In the genomic region with DNA sequence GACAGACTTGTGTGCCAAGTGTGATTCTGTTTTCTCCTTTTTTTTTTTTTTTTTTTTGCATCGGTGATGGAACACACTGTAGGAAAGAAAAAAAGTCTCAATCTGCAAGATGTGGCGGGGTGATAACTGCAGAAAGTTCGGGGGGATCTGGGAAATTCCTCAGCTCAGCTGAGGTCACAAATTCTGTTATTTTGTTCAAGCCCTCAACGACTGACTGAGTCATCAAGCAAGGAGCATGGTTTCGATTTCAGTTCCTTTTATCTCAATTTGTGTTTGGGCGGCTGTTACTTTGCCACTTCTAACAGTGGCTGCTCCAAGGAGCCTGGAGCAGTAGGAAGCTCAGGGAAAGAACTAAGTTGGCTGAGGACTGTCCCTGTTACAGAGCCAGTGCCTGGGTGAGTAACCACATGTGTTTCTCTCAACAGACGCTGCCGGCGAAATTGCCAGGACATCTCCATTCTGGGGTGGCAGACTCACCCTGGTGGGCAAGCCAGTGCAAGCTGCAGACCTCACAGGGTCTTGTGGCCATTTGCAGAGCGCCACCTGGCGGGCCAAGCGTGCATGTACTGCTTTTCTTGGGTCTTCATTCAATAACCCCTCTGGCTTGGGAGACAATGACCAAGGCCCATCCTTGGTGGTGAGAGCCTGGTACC, we compare ENCODE assay signal across 8 mouse cellular contexts. TPM values are rescaled to one million over a fixed set of nuclear protein-coding genes. Genes with fewer than 3 reads are reported as not detected.
A peak's percentile ranks its signal among the peaks of the same experiment; 100 is the strongest.
DNase-seq lines count a peak whose midpoint lies in the region; ATAC-seq lines count a peak whose summit lies in the region.

No protein-coding gene starts in this region.

- H3K9me3 ChIP-seq in hindbrain, embryonic 13.5 days = no peaks in the 10 kb centered on the region

- peaks cover 7% of the 10 kb centered on the region for H3K4me1 ChIP-seq in hindbrain, embryonic 13.5 days (replicated peaks)

- WGBS in hindbrain, embryonic 13.5 days = 21% methylated on average over 12 of the region's 12 CpGs

- H3K9ac ChIP-seq in hindbrain, embryonic 13.5 days = no peak overlapping the region

- DNase-seq in R1 (ENCODE audit: low read depth, low spot score) = peak; percentile 84
- peak; percentile 91 for DNase-seq in cerebellum, postnatal 14 days
- peak; percentile 55 to 73 for DNase-seq in frontal cortex, postnatal 14 days (ENCODE audit: low spot score in 2 of 2)
- peak; percentile 66 to 84 for DNase-seq in layer of hippocampus, postnatal 14 days (ENCODE audit: low spot score in 2 of 2)
- peak; percentile 91 for DNase-seq in lung, postnatal 14 days
- DNase-seq in ovary, postnatal 36 days (ENCODE audit: low spot score) = peak; percentile 87
- peak; percentile 91 for DNase-seq in thymus, postnatal 25 days

- no peak overlapping the region for H3K27ac ChIP-seq in hindbrain, embryonic 13.5 days

- H3K27me3 ChIP-seq in hindbrain, embryonic 13.5 days = no peaks in the 10 kb centered on the region

- H3K4me3 ChIP-seq in hindbrain, embryonic 13.5 days = peak overlapping the region; percentile 9; the same call in 1 of the 2 replicates

- peak; percentile 73 for ATAC-seq in hindbrain, embryonic 13.5 days (ENCODE audit: low FRiP score)

- H3K4me2 ChIP-seq in hindbrain, embryonic 13.5 days = peak overlapping the region; percentile 39

- H3K36me3 ChIP-seq in hindbrain, embryonic 13.5 days = no peaks in the 10 kb centered on the region

RNA-seq across cellular contexts. Expression of gene Gbp3, which starts 0.6 kb away (rescaled TPM):
- polyA plus RNA-seq in hindbrain, embryonic 13.5 days (2015; fragmentation: Nextera tagmentation; extraction: Ambion mirVana) = 1.0 and 1.2 TPM in 2 replicates
- 1 to 10 TPM; 3.0 to 3.9 TPM for total RNA-seq in layer of hippocampus, postnatal 14 days (2021)

RNA-seq across cellular contexts. Expression of gene Gbp7, which starts 30.3 kb away (rescaled TPM):
- 1.7 TPM in 2 replicates for polyA plus RNA-seq in hindbrain, embryonic 13.5 days (2015; fragmentation: Nextera tagmentation; extraction: Ambion mirVana)
- 1 to 10 TPM; 2.7 to 2.8 TPM for total RNA-seq in layer of hippocampus, postnatal 14 days (2021)

RNA-seq across cellular contexts. Expression of gene Gbp2b, which starts 34.2 kb away (rescaled TPM):
- not detected in 2 replicates for polyA plus RNA-seq in hindbrain, embryonic 13.5 days (2015; fragmentation: Nextera tagmentation; extraction: Ambion mirVana)
- not detected for total RNA-seq in layer of hippocampus, postnatal 14 days (2021)

RNA-seq across cellular contexts. Expression of gene Gbp2, which starts 60.0 kb away (rescaled TPM):
- polyA plus RNA-seq in hindbrain, embryonic 13.5 days (2015; fragmentation: Nextera tagmentation; extraction: Ambion mirVana) = 0.35 and 0.60 TPM in 2 replicates
- 1 to 10 TPM in 1 of 2 experiments, under 1 TPM in 1; 0.79 to 1.8 TPM for total RNA-seq in layer of hippocampus, postnatal 14 days (2021)
